9 mouse cellular contexts compared by ENCODE assay signal in the genomic region with DNA sequence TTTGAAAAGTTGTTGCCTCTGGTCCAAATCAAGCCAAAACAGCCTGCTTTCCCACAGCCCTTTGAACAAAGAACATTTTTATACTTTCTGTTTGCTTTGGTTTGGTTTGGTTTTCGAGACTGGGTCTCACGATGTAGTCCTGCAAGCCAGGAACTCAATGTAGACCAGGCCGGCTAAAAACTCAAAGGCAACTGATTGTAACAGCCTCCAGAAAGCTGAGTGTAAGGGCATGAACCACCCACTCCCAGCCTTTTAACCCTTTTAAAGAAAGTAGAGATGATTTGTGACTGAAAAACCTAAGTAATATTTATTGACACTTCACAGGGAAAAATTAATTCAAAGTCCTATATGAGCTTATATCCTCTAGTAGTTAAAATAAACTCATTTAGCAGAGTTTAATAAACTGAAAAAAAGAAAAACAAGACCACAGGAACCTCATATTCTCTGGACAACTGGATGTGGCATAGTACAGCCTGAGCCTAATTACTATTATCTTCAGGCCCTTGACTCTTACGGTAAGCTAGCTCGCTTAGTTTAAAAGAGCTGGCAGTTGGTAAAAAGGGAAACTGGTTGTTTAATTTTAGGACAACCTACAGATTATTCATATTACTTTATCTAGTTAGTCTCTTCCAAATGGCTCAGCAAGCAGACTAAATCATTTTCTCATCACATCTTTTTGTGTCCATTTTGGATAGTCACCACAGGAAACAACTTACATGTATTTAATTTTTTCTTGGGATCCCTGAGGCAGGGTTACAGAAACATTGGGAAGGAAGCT. TPM values are rescaled to one million over a fixed set of nuclear protein-coding genes. Genes with fewer than 3 reads are reported as not detected.
DNase-seq lines count a peak whose midpoint lies in the region; ATAC-seq and TF ChIP-seq lines count a peak whose summit lies in the region.
"Had no signal": no experiment of that assay in that cellular context is flagged by ENCODE, and none has a peak within 500 bp of the region (broad histone marks: within the 10 kb centered on the region; RNA-seq: fewer than 3 reads in every experiment).

No protein-coding gene starts in this region.

- H3K4me1 ChIP-seq in hindbrain, embryonic 10.5 days (replicated peaks) = peaks cover 21% of the 10 kb centered on the region
- H3K4me1 ChIP-seq in hindbrain, embryonic 16.5 days (ENCODE audit: control insufficient read depth, insufficient read depth, low read depth, low read length) = no peaks in the 10 kb centered on the region; the same call in 1 of the 2 replicates
- peaks cover 14% of the 10 kb centered on the region; the same call in 1 of the 2 replicates for H3K4me1 ChIP-seq in spleen, adult 2 months (ENCODE audit: control insufficient read depth, insufficient read depth, insufficient read length)
- H3K4me1 ChIP-seq in forebrain, embryonic 13.5 days = peaks cover 24% of the 10 kb centered on the region
- H3K4me1 ChIP-seq in neural tube, embryonic 13.5 days (replicated peaks) = peaks cover 16% of the 10 kb centered on the region; the same call in 1 of the 2 replicates

- H3K4me2 ChIP-seq in hindbrain, embryonic 16.5 days (ENCODE audit: low read length) = no peak overlapping the region
- H3K4me2 ChIP-seq in forebrain, embryonic 13.5 days = peak overlapping the region; percentile 51
- 0 out of 2 replicates have a peak overlapping the region, but pooled peaks have one; percentile 33 for H3K4me2 ChIP-seq in neural tube, embryonic 13.5 days

- H3K27me3 ChIP-seq in hindbrain, embryonic 10.5 days (ENCODE audit: insufficient read depth, poor library complexity, severe bottlenecking) = no peaks in the 10 kb centered on the region
- no peaks in the 10 kb centered on the region for H3K27me3 ChIP-seq in hindbrain, embryonic 16.5 days (replicated peaks; ENCODE audit: control insufficient read depth, insufficient read depth, low read length)
- H3K27me3 ChIP-seq in spleen, adult 2 months (ENCODE audit: control insufficient read depth, insufficient read depth, low read length) = no peaks in the 10 kb centered on the region
- H3K27me3 ChIP-seq in forebrain, embryonic 13.5 days = no peaks in the 10 kb centered on the region
- H3K27me3 ChIP-seq in neural tube, embryonic 13.5 days = no peaks in the 10 kb centered on the region

- ATAC-seq in hindbrain, embryonic 16.5 days = no peak
- no peak for ATAC-seq in forebrain, embryonic 13.5 days
- no peak for ATAC-seq in neural tube, embryonic 13.5 days (ENCODE audit: low read depth)

- TF ChIP-seq CTCF in spleen, adult 2 months (IDR thresholded peaks at IDR 0.05; ENCODE audit: extremely low read depth, insufficient read depth, insufficient read length, insufficient replicate concordance) = no peak

- H3K9me3 ChIP-seq in hindbrain, embryonic 10.5 days = no peaks in the 10 kb centered on the region
- H3K9me3 ChIP-seq in hindbrain, embryonic 16.5 days (ENCODE audit: control insufficient read depth, low read length) = no peaks in the 10 kb centered on the region
- H3K9me3 ChIP-seq in forebrain, embryonic 13.5 days (replicated peaks) = no peaks in the 10 kb centered on the region
- H3K9me3 ChIP-seq in neural tube, embryonic 13.5 days = no peaks in the 10 kb centered on the region

- TF ChIP-seq POLR2A in spleen, adult 2 months (IDR thresholded peaks at IDR 0.05; ENCODE audit: low read depth, low read length) = no peak

- H3K4me3 ChIP-seq in hindbrain, embryonic 10.5 days = peak overlapping the region; percentile 88; the same call in 1 of the 2 replicates
- H3K4me3 ChIP-seq in hindbrain, embryonic 16.5 days (ENCODE audit: low read length) = no peak overlapping the region
- no peak overlapping the region for H3K4me3 ChIP-seq in spleen, adult 2 months (ENCODE audit: extremely low read depth, insufficient read depth, insufficient read length)
- H3K4me3 ChIP-seq in forebrain, embryonic 13.5 days = peak overlapping the region; percentile 79; the same call in 1 of the 2 replicates
- no peak overlapping the region for H3K4me3 ChIP-seq in neural tube, embryonic 13.5 days

- H3K27ac ChIP-seq in hindbrain, embryonic 10.5 days = no peak overlapping the region
- H3K27ac ChIP-seq in hindbrain, embryonic 16.5 days (ENCODE audit: low read depth, low read length) = no peak overlapping the region
- H3K27ac ChIP-seq in spleen, adult 2 months (ENCODE audit: insufficient read depth, low read length) = peak overlapping the region; percentile 21; the same call in 1 of the 2 replicates
- no peak overlapping the region for H3K27ac ChIP-seq in forebrain, embryonic 13.5 days
- no peak overlapping the region for H3K27ac ChIP-seq in neural tube, embryonic 13.5 days (replicated peaks)

- no peak overlapping the region for H3K9ac ChIP-seq in hindbrain, embryonic 16.5 days (ENCODE audit: low read depth, low read length)
- H3K9ac ChIP-seq in forebrain, embryonic 13.5 days = no peak overlapping the region
- no peak overlapping the region for H3K9ac ChIP-seq in neural tube, embryonic 13.5 days

- no peak for DNase-seq in hindbrain, embryonic 10.5 days (ENCODE audit: low spot score)
- no peak for DNase-seq in spleen, adult 2 months (ENCODE audit: low read depth in 1 of 2, low spot score in 2 of 2)
- DNase-seq in spleen, adult 18-20 months = no peak
- DNase-seq in layer of hippocampus, adult 11-12 months (ENCODE audit: low spot score) = no peak
- no peak for DNase-seq in embryo, embryonic 11 days
- DNase-seq: cerebellum, adult 11 months had no signal

- WGBS in hindbrain, embryonic 10.5 days = 82% methylated on average over 5 of the region's 5 CpGs
- 73% methylated on average over 5 of the region's 5 CpGs for WGBS in hindbrain, embryonic 16.5 days
- 31% methylated on average over 5 of the region's 5 CpGs for WGBS in spleen, adult 2 months
- 78% methylated on average over 5 of the region's 5 CpGs for WGBS in forebrain, embryonic 13.5 days
- 74% methylated on average over 5 of the region's 5 CpGs for WGBS in neural tube, embryonic 13.5 days

- H3K36me3 ChIP-seq in hindbrain, embryonic 10.5 days = peaks cover 11% of the 10 kb centered on the region; the same call in 1 of the 2 replicates
- no peaks in the 10 kb centered on the region for H3K36me3 ChIP-seq in hindbrain, embryonic 16.5 days (ENCODE audit: control insufficient read depth, insufficient read depth, low read length)
- no peaks in the 10 kb centered on the region for H3K36me3 ChIP-seq in spleen, adult 2 months (ENCODE audit: control insufficient read depth, insufficient read depth, low read length)
- no peaks in the 10 kb centered on the region for H3K36me3 ChIP-seq in forebrain, embryonic 13.5 days (ENCODE audit: poor library complexity, severe bottlenecking)
- no peaks in the 10 kb centered on the region for H3K36me3 ChIP-seq in neural tube, embryonic 13.5 days

RNA-seq across cellular contexts. Expression of gene Bard1, which starts 2.2 kb away (rescaled TPM):
- polyA plus RNA-seq in hindbrain, embryonic 10.5 days (2016; fragmentation: Nextera tagmentation; extraction: Ambion mirVana) = 1.7 and 2.7 TPM in 2 replicates
- polyA plus RNA-seq in hindbrain, embryonic 16.5 days (2015; fragmentation: Nextera tagmentation; extraction: Ambion mirVana) = 0.61 and 0.69 TPM in 2 replicates
- polyA plus RNA-seq in spleen, adult 2 months (2012; rRNA removed) = 1.6 and 2.2 TPM in 2 replicates
- 2.5 and 2.6 TPM in 2 replicates for polyA plus RNA-seq in forebrain, embryonic 13.5 days (2015; fragmentation: Nextera tagmentation; extraction: Ambion mirVana)
- 0.83 and 0.93 TPM in 2 replicates for polyA plus RNA-seq in neural tube, embryonic 13.5 days (2015; fragmentation: Nextera tagmentation; extraction: Ambion mirVana)

Comparison
In these comparisons a context has a peak if more than half of its experiments do, and no peak if none do; other contexts are left out.
1. H3K4me3 ChIP-seq: peak in hindbrain, embryonic 10.5 days (single experiment) and forebrain, embryonic 13.5 days (single experiment); none in hindbrain, embryonic 16.5 days (single experiment), spleen, adult 2 months (single experiment) and neural tube, embryonic 13.5 days (single experiment).